Mouse (Mus musculus) kidney, adult 9 months (tissue): ENCODE measurements at regions not wholly inside any gene's neighbourhood (a gene's known extent, or its start where the extent isn't known, plus 50 kb on each side); places are given as distances from the start of the nearest gene placed in this dataset.

ENCODE experiments used
- DNase-seq: peaks from one replicate; pipeline ENCODE4 v3.0.0; 2022

- no peak for DNase-seq
Measured at GRCm38 (mm10) chr11:57899335-57899734, 66.7 kb upstream of the Hand1 start.

GRCm38 (mm10) chr11:57895497-57895896 lies 62.9 kb upstream of the Hand1 start:
- DNase-seq, result no peak

- DNase-seq, result no peak
Measured at GRCm38 (mm10) chr11:57882736-57883635, 50.4 kb upstream of the Hand1 start.
